In the genomic region with DNA sequence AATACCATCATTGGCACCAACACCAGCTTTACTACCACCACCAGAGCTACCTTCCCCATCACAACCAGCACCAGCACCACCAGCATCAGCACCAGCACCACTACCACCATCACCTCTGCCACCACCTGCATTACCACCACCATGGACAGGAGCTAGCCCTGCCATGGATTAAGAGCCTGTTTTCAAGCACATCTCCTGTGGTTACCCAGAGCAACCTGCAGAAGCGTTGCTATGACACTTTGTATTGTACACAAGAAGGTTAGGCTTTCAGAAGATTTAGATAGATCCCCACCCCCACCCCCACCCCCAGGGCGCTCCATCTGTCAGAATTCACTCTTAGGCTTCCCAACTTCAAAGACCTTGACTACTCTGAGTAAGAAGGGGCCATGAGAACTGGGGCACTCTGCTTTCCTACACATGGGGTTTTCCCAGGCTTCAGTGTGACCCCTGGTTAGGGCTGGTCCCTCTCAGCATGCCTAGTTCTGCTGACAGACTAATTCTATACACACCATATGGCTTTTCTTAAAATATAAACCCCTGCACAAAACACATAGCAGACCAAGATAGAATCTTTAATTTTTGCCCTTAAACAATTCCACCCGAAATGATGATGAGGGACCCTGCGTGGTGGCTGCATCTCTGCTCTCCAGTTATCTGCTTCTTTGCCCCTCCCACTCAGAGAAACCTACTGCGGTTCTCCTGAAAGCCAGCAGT, we compare ENCODE assay signal across 14 mouse cellular contexts.
A peak's percentile ranks its signal among the peaks of the same experiment; 100 is the strongest.
DNase-seq lines count a peak whose midpoint lies in the region; ATAC-seq and TF ChIP-seq lines count a peak whose summit lies in the region.
"Had no signal": no experiment of that assay in that cellular context is flagged by ENCODE, and none has a peak within 500 bp of the region (broad histone marks: within the 10 kb centered on the region; RNA-seq: fewer than 3 reads in every experiment).

No protein-coding gene starts in this region.

- no peak for TF ChIP-seq CTCF in brain, embryonic 14.5 days (IDR thresholded peaks at IDR 0.05; ENCODE audit: borderline replicate concordance, extremely low read depth, insufficient read depth, insufficient read length)

- DNase-seq in brain, embryonic 14.5 days (ENCODE audit: low read depth): peak; percentile 18
- no peak for DNase-seq in midbrain, embryonic 14.5 days
- DNase-seq in ovary, adult 18-20 months (ENCODE audit: low spot score): no peak
- DNase-seq: adrenal gland, postnatal 14 days; kidney, adult 11 months; kidney, postnatal 25 days; layer of hippocampus, postnatal 36 days; liver, postnatal 0 days; thymus, adult 2 months had no signal

- TF ChIP-seq POLR2A in brain, embryonic 14.5 days (IDR thresholded peaks at IDR 0.05; ENCODE audit: borderline replicate concordance, extremely low read depth, insufficient read depth, insufficient read length, poor library complexity, severe bottlenecking): no peak

- 43% methylated on average over 5 of the region's 5 CpGs for WGBS in intestine, embryonic 16.5 days
- WGBS in intestine, embryonic 15.5 days: 38% methylated on average over 5 of the region's 5 CpGs
- 27% methylated on average over 5 of the region's 5 CpGs for WGBS in embryonic facial prominence, embryonic 15.5 days
- WGBS in midbrain, embryonic 14.5 days: 32% methylated on average over 5 of the region's 5 CpGs

- ATAC-seq in intestine, embryonic 16.5 days: peak; percentile 16; the same call in 1 of the 2 replicates
- ATAC-seq in intestine, embryonic 15.5 days: no peak
- ATAC-seq in embryonic facial prominence, embryonic 15.5 days (ENCODE audit: insufficient number of reproducible peaks, low FRiP score, low TSS enrichment, low read depth): no peak
- ATAC-seq in midbrain, embryonic 14.5 days (ENCODE audit: low FRiP score, low TSS enrichment): no peak
- no peak for ATAC-seq in megakaryocyte progenitor cell, adult 5-6 weeks (replicated peaks; ENCODE audit: poor library complexity)
- ATAC-seq: liver, postnatal 0 days had no signal

- no peaks in the 10 kb centered on the region for H3K27me3 ChIP-seq in intestine, embryonic 16.5 days (replicated peaks; ENCODE audit: control insufficient read depth, insufficient read depth, low read length)
- no peaks in the 10 kb centered on the region for H3K27me3 ChIP-seq in intestine, embryonic 15.5 days (replicated peaks)
- no peaks in the 10 kb centered on the region for H3K27me3 ChIP-seq in embryonic facial prominence, embryonic 15.5 days
- no peaks in the 10 kb centered on the region for H3K27me3 ChIP-seq in midbrain, embryonic 14.5 days (ENCODE audit: control insufficient read depth, insufficient read depth, low read length)

- no peaks in the 10 kb centered on the region for H3K36me3 ChIP-seq in intestine, embryonic 16.5 days (ENCODE audit: control insufficient read depth, insufficient read depth, low read length)
- no peaks in the 10 kb centered on the region for H3K36me3 ChIP-seq in intestine, embryonic 15.5 days
- H3K36me3 ChIP-seq in embryonic facial prominence, embryonic 15.5 days: no peaks in the 10 kb centered on the region
- H3K36me3 ChIP-seq in midbrain, embryonic 14.5 days (ENCODE audit: control insufficient read depth, insufficient read depth, low read length): no peaks in the 10 kb centered on the region

- no peak overlapping the region for H3K9ac ChIP-seq in intestine, embryonic 16.5 days (ENCODE audit: low read depth, low read length)
- no peak overlapping the region for H3K9ac ChIP-seq in intestine, embryonic 15.5 days
- no peak overlapping the region for H3K9ac ChIP-seq in embryonic facial prominence, embryonic 15.5 days
- H3K9ac ChIP-seq in midbrain, embryonic 14.5 days (replicated peaks; ENCODE audit: low read length): no peak overlapping the region
- H3K9ac ChIP-seq: liver, postnatal 0 days had no signal

- no peak overlapping the region for H3K27ac ChIP-seq in intestine, embryonic 16.5 days (ENCODE audit: low read length)
- H3K27ac ChIP-seq in intestine, embryonic 15.5 days: no peak overlapping the region
- peak overlapping the region; percentile 51; the same call in 1 of the 2 replicates for H3K27ac ChIP-seq in embryonic facial prominence, embryonic 15.5 days (replicated peaks)
- peak overlapping the region; percentile 22; the same call in 1 of the 2 replicates for H3K27ac ChIP-seq in midbrain, embryonic 14.5 days (replicated peaks; ENCODE audit: low read depth, low read length)
- H3K27ac ChIP-seq: macrophage had no signal

- no peak overlapping the region for H3K4me3 ChIP-seq in intestine, embryonic 16.5 days (ENCODE audit: low read length)
- H3K4me3 ChIP-seq in intestine, embryonic 15.5 days (replicated peaks): no peak overlapping the region
- no peak overlapping the region for H3K4me3 ChIP-seq in embryonic facial prominence, embryonic 15.5 days (replicated peaks)
- H3K4me3 ChIP-seq in midbrain, embryonic 14.5 days (replicated peaks; ENCODE audit: low read depth, low read length): no peak overlapping the region

- H3K4me1 ChIP-seq in intestine, embryonic 16.5 days (ENCODE audit: control insufficient read depth, insufficient read depth, low read length): no peaks in the 10 kb centered on the region
- H3K4me1 ChIP-seq in intestine, embryonic 15.5 days (replicated peaks): no peaks in the 10 kb centered on the region
- H3K4me1 ChIP-seq in embryonic facial prominence, embryonic 15.5 days: peaks cover 11% of the 10 kb centered on the region; the same call in 1 of the 2 replicates
- H3K4me1 ChIP-seq in midbrain, embryonic 14.5 days (ENCODE audit: control insufficient read depth, insufficient read depth, low read length): 0 out of 2 replicates have a peak, but pooled peaks cover 5% of the 10 kb centered on the region

- no peaks in the 10 kb centered on the region for H3K9me3 ChIP-seq in intestine, embryonic 16.5 days (ENCODE audit: control insufficient read depth, low read length)
- H3K9me3 ChIP-seq in intestine, embryonic 15.5 days: no peaks in the 10 kb centered on the region
- no peaks in the 10 kb centered on the region for H3K9me3 ChIP-seq in embryonic facial prominence, embryonic 15.5 days (replicated peaks)
- H3K9me3 ChIP-seq in midbrain, embryonic 14.5 days (ENCODE audit: control insufficient read depth, low read length): no peaks in the 10 kb centered on the region

- H3K4me2 ChIP-seq in intestine, embryonic 16.5 days (ENCODE audit: low read depth, low read length): no peak overlapping the region
- H3K4me2 ChIP-seq in intestine, embryonic 15.5 days (replicated peaks): no peak overlapping the region
- H3K4me2 ChIP-seq in embryonic facial prominence, embryonic 15.5 days (replicated peaks): no peak overlapping the region
- no peak overlapping the region for H3K4me2 ChIP-seq in midbrain, embryonic 14.5 days (ENCODE audit: low read length)

Comparison
In these comparisons a context has a peak if more than half of its experiments do, and no peak if none do; other contexts are left out.
1. H3K27ac ChIP-seq: peak in embryonic facial prominence, embryonic 15.5 days (single experiment) and midbrain, embryonic 14.5 days (single experiment); none in intestine, embryonic 16.5 days (single experiment) and intestine, embryonic 15.5 days (single experiment).